Mouse (Mus musculus) midbrain, embryonic 12.5 days (tissue): ENCODE measurements around the gene Ppp1r3a. TPM values are rescaled to one million over a fixed set of nuclear protein-coding genes. Genes with fewer than 3 reads are reported as not detected.

Source experiments
- ATAC-seq: fragments of 200-750 bp; cut with Nextera tagmentation; 2 replicates; pipeline ENCODE4 v1.8.0; 2017; ENCODE audit warnings: low read depth, moderate TSS enrichment, moderate library complexity; ENCODE audit not compliant: low FRiP score
- H3K27ac ChIP-seq: fragments of 300-500 bp; sonication (generic); replicated peaks from 2 replicates; pipeline ENCODE4 v1.5.1; 2016; ENCODE audit warnings: mild to moderate bottlenecking
- H3K27me3 ChIP-seq: fragments of 300-500 bp; sonication (generic); 2 replicates; pipeline ENCODE4 v1.6.1; 2016; ENCODE audit warnings: mild to moderate bottlenecking
- H3K36me3 ChIP-seq: fragments of 300-500 bp; sonication (generic); 2 replicates; pipeline ENCODE4 v1.6.1; 2016
- H3K4me1 ChIP-seq: fragments of 300-500 bp; sonication (generic); 2 replicates; pipeline ENCODE4 v1.6.1; 2016
- H3K4me2 ChIP-seq: fragments of 300-500 bp; sonication (generic); replicated peaks from 2 replicates; pipeline ENCODE4 v1.6.1; 2016; ENCODE audit warnings: mild to moderate bottlenecking, moderate library complexity
- H3K4me3 ChIP-seq: fragments of 300-500 bp; sonication (generic); 2 replicates; pipeline ENCODE4 v1.5.1; 2016; ENCODE audit warnings: mild to moderate bottlenecking
- H3K9ac ChIP-seq: fragments of 300-500 bp; sonication (generic); replicated peaks from 2 replicates; pipeline ENCODE4 v1.6.1; 2016; ENCODE audit warnings: mild to moderate bottlenecking, moderate library complexity
- H3K9me3 ChIP-seq: fragments of 300-500 bp; sonication (generic); 2 replicates; pipeline ENCODE4 v1.6.1; 2016; ENCODE audit warnings: mild to moderate bottlenecking
- WGBS: fragments of 180-500 bp; shearing (Covaris S2); methylation state at CpG from one replicate; pipeline ENCODE4 v1.1.7; 2016; 5-methylcytosine and 5-hydroxymethylcytosine counted together
- polyA plus RNA-seq: library from polyadenylated mRNA; unstranded; fragments of >200 nt; fragmentation: Nextera tagmentation; extraction: Ambion mirVana; gene quantifications from 2 replicates; pipeline ENCODE4 v1.2.1, GENCODE M21; 2016

Gene Ppp1r3a
- polyA plus RNA-seq = not detected in 2 replicates

- H3K9me3 ChIP-seq = no peaks in the 10 kb centered on the region
- H3K4me3 ChIP-seq = no peak within 1 kb of the TSS
- no peak within 1 kb of the TSS for H3K9ac ChIP-seq
- 91% methylated on average over 7 of the region's 7 CpGs for WGBS
- H3K27ac ChIP-seq = no peak within 1 kb of the TSS
- H3K36me3 ChIP-seq = no peaks in the 10 kb centered on the region
- no peaks in the 10 kb centered on the region for H3K27me3 ChIP-seq
- no peak within 1 kb of the TSS for H3K4me2 ChIP-seq
- no peaks in the 10 kb centered on the region for H3K4me1 ChIP-seq
- ATAC-seq = no peak
These were observed at the start of gene Ppp1r3a for GRCm38 (mm10) chr6:14754901-14755591. Gene Ppp1r3a (minus strand): TSS chr6:14755274.

- no peak overlapping the region for H3K9ac ChIP-seq
- H3K4me2 ChIP-seq = no peak overlapping the region
- ATAC-seq = no peak
- 97% methylated on average over 1 of the region's 1 CpGs for WGBS
- no peaks in the 10 kb centered on the region for H3K9me3 ChIP-seq
- no peak overlapping the region for H3K4me3 ChIP-seq
- no peaks in the 10 kb centered on the region for H3K36me3 ChIP-seq
- H3K4me1 ChIP-seq = no peaks in the 10 kb centered on the region
- H3K27me3 ChIP-seq = no peaks in the 10 kb centered on the region
- no peak overlapping the region for H3K27ac ChIP-seq
These were observed 32.3 kb upstream of the Ppp1r3a start for GRCm38 (mm10) chr6:14787157-14787938.

- WGBS = 92% methylated on average over 4 of the region's 4 CpGs
- Histone ChIP-seq H3K4me1 (no peaks in the 10 kb centered on the region), H3K4me3 (no peak overlapping the region)
These were observed 22.8 kb upstream of the Ppp1r3a start for GRCm38 (mm10) chr6:14777920-14778319.

GRCm38 (mm10) chr6:14771717-14772116, 16.6 kb upstream of the Ppp1r3a start:
- Histone ChIP-seq H3K4me1 (no peaks in the 10 kb centered on the region), H3K9ac (no peak overlapping the region), H3K4me3 (no peak overlapping the region), H3K4me2 (no peak overlapping the region), H3K9me3 (no peaks in the 10 kb centered on the region), H3K27me3 (no peaks in the 10 kb centered on the region), H3K27ac (no peak overlapping the region), H3K36me3 (no peaks in the 10 kb centered on the region)
- WGBS = 72% methylated on average over 2 of the region's 2 CpGs
- ATAC-seq = no peak

More at GRCm38 (mm10) chr6:14777920-14778319, 22.8 kb upstream of the Ppp1r3a start:
- ATAC-seq = no peak
- Histone ChIP-seq H3K36me3 (no peaks in the 10 kb centered on the region), H3K4me2 (no peak overlapping the region), H3K27me3 (no peaks in the 10 kb centered on the region), H3K27ac (no peak overlapping the region), H3K9ac (no peak overlapping the region), H3K9me3 (no peaks in the 10 kb centered on the region)

GRCm38 (mm10) chr6:14757486-14757885, 2.4 kb upstream of the Ppp1r3a start:
- H3K27ac ChIP-seq = no peak overlapping the region
- no peak for ATAC-seq
- H3K9me3 ChIP-seq = no peaks in the 10 kb centered on the region
- H3K4me1 ChIP-seq = no peaks in the 10 kb centered on the region
- WGBS = 82% methylated on average over 3 of the region's 3 CpGs
- no peak overlapping the region for H3K4me3 ChIP-seq
- no peak overlapping the region for H3K4me2 ChIP-seq
- H3K9ac ChIP-seq = no peak overlapping the region
- no peaks in the 10 kb centered on the region for H3K36me3 ChIP-seq
- H3K27me3 ChIP-seq = no peaks in the 10 kb centered on the region

- 88% methylated on average over 4 of the region's 4 CpGs for WGBS
These were observed 1.6 kb downstream of the Ppp1r3a start for GRCm38 (mm10) chr6:14753512-14753911.

GRCm38 (mm10) chr6:14752211-14752610, 2.9 kb downstream of the Ppp1r3a start:
- 68% methylated on average over 1 of the region's 1 CpGs for WGBS
- Histone ChIP-seq H3K27ac (no peak overlapping the region), H3K9me3 (no peaks in the 10 kb centered on the region), H3K4me1 (no peaks in the 10 kb centered on the region), H3K27me3 (no peaks in the 10 kb centered on the region), H3K36me3 (no peaks in the 10 kb centered on the region), H3K4me3 (no peak overlapping the region), H3K4me2 (no peak overlapping the region), H3K9ac (no peak overlapping the region)
- no peak for ATAC-seq

More at GRCm38 (mm10) chr6:14753512-14753911, 1.6 kb downstream of the Ppp1r3a start:
- H3K27ac ChIP-seq = no peak overlapping the region
- H3K36me3 ChIP-seq = no peaks in the 10 kb centered on the region
- no peak overlapping the region for H3K4me2 ChIP-seq
- no peak overlapping the region for H3K9ac ChIP-seq
- no peaks in the 10 kb centered on the region for H3K27me3 ChIP-seq
- ATAC-seq = no peak
- H3K4me1 ChIP-seq = no peaks in the 10 kb centered on the region
- H3K9me3 ChIP-seq = no peaks in the 10 kb centered on the region
- no peak overlapping the region for H3K4me3 ChIP-seq

- Histone ChIP-seq H3K27ac (no peak overlapping the region), H3K9ac (no peak overlapping the region), H3K27me3 (no peaks in the 10 kb centered on the region), H3K4me2 (no peak overlapping the region), H3K4me1 (no peaks in the 10 kb centered on the region), H3K4me3 (no peak overlapping the region), H3K36me3 (no peaks in the 10 kb centered on the region), H3K9me3 (no peaks in the 10 kb centered on the region)
- WGBS = 80% methylated on average over 2 of the region's 2 CpGs
- no peak for ATAC-seq
These were observed 8.1 kb downstream of the Ppp1r3a start for GRCm38 (mm10) chr6:14747000-14747399.

GRCm38 (mm10) chr6:14736017-14736416, 19.1 kb downstream of the Ppp1r3a start:
- Histone ChIP-seq H3K27me3 (no peaks in the 10 kb centered on the region), H3K9me3 (no peaks in the 10 kb centered on the region), H3K36me3 (no peaks in the 10 kb centered on the region), H3K4me3 (no peak overlapping the region), H3K4me2 (no peak overlapping the region), H3K4me1 (no peaks in the 10 kb centered on the region), H3K27ac (no peak overlapping the region), H3K9ac (no peak overlapping the region)
- no peak for ATAC-seq
- 86% methylated on average over 2 of the region's 2 CpGs for WGBS

- Histone ChIP-seq H3K9ac (no peak overlapping the region), H3K9me3 (no peaks in the 10 kb centered on the region), H3K36me3 (no peaks in the 10 kb centered on the region), H3K4me1 (no peaks in the 10 kb centered on the region), H3K27me3 (no peaks in the 10 kb centered on the region), H3K4me2 (no peak overlapping the region), H3K27ac (no peak overlapping the region), H3K4me3 (no peak overlapping the region)
- 81% methylated on average over 5 of the region's 5 CpGs for WGBS
- ATAC-seq = no peak
These were observed 24.1 kb downstream of the Ppp1r3a start for GRCm38 (mm10) chr6:14731011-14731410.

GRCm38 (mm10) chr6:14720772-14721414, 34.2 kb downstream of the Ppp1r3a start:
- 81% methylated on average over 4 of the region's 4 CpGs for WGBS
- no peak overlapping the region for H3K4me3 ChIP-seq
- H3K4me2 ChIP-seq = no peak overlapping the region
- no peak overlapping the region for H3K9ac ChIP-seq
- no peaks in the 10 kb centered on the region for H3K4me1 ChIP-seq
- no peak for ATAC-seq
- no peaks in the 10 kb centered on the region for H3K9me3 ChIP-seq
- no peak overlapping the region for H3K27ac ChIP-seq
- H3K36me3 ChIP-seq = no peaks in the 10 kb centered on the region
- H3K27me3 ChIP-seq = no peaks in the 10 kb centered on the region
